Mouse (Mus musculus): ENCODE measurements around the gene Itprid1. TPM values are rescaled to one million over a fixed set of nuclear protein-coding genes. Genes with fewer than 3 reads are reported as not detected.

The Itprid1 gene
- polyA plus RNA-seq, 1 experiment from 2014 or later, result 0.31 TPM

- no peaks in the 10 kb centered on the region for H3K9me3 ChIP-seq
- H3K27me3 ChIP-seq, result no peaks in the 10 kb centered on the region
- no peak within 1 kb of the TSS for H3K4me3 ChIP-seq
- H3K27ac ChIP-seq, result no peak within 1 kb of the TSS
- no peak for ATAC-seq (ENCODE audit: insufficient number of reproducible peaks, insufficient read depth, low FRiP score, low TSS enrichment, low read depth)
- no peaks in the 10 kb centered on the region for H3K36me3 ChIP-seq
- H3K9ac ChIP-seq, result no peak within 1 kb of the TSS
- WGBS, result 64% methylated on average over 16 of the region's 16 CpGs
- H3K4me1 ChIP-seq, result no peaks in the 10 kb centered on the region
- no peak within 1 kb of the TSS for H3K4me2 ChIP-seq
Observed at GRCm38 (mm10) chr6:56017291-56017994, 180.7 kb downstream of the Itprid1 start, which contains the start of gene Ppp1r17. TSS of gene Ppp1r17 (plus strand) at chr6:56017497.

DNA sequence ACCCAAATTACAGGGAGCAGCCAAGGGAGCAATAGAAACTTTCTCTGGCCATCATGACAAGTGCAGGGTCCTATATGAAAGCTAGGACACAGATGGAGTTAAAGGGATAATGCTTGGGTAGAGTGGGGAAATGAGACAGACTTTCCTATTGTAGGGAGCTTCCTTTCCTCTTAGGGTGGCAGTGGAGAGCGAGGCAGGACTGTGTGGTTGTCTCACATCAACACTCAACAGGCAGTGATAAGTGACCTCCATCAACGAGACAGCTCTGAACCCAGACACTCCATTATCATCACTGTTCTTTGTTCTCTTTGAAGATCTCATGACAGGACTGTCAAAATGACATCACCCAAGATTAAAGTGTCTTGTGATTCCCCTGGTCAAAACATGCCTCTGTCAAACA lies 182.9 kb downstream of the Itprid1 start:
- Histone ChIP-seq H3K4me1 (no peaks in the 10 kb centered on the region), H3K27ac (no peak overlapping the region), H3K4me2 (no peak overlapping the region), H3K9me3 (no peaks in the 10 kb centered on the region), H3K36me3 (no peaks in the 10 kb centered on the region), H3K9ac (no peak overlapping the region), H3K27me3 (no peaks in the 10 kb centered on the region), H3K4me3 (no peak overlapping the region)
- whole genome bisulfite sequencing, result 60% methylated on average over 2 of the region's 2 CpGs
- ATAC-seq (ENCODE audit: insufficient number of reproducible peaks, insufficient read depth, low FRiP score, low TSS enrichment, low read depth), result no peak

- Histone ChIP-seq H3K9ac (no peak overlapping the region), H3K4me2 (no peak overlapping the region), H3K4me3 (no peak overlapping the region), H3K27me3 (no peaks in the 10 kb centered on the region), H3K36me3 (no peaks in the 10 kb centered on the region), H3K4me1 (no peaks in the 10 kb centered on the region), H3K9me3 (no peaks in the 10 kb centered on the region), H3K27ac (no peak overlapping the region)
- WGBS, result 58% methylated on average over 2 of the region's 2 CpGs
- no peak for ATAC-seq (ENCODE audit: insufficient number of reproducible peaks, insufficient read depth, low FRiP score, low TSS enrichment, low read depth)
Observed at GRCm38 (mm10) chr6:56025533-56025932, 188.8 kb downstream of the Itprid1 start.

GRCm38 (mm10) chr6:56027318-56027717 lies 190.6 kb downstream of the Itprid1 start:
- WGBS, result 79% methylated on average over 6 of the region's 6 CpGs
- no peak for ATAC-seq (ENCODE audit: insufficient number of reproducible peaks, insufficient read depth, low FRiP score, low TSS enrichment, low read depth)
- no peaks in the 10 kb centered on the region for H3K27me3 ChIP-seq

DNA sequence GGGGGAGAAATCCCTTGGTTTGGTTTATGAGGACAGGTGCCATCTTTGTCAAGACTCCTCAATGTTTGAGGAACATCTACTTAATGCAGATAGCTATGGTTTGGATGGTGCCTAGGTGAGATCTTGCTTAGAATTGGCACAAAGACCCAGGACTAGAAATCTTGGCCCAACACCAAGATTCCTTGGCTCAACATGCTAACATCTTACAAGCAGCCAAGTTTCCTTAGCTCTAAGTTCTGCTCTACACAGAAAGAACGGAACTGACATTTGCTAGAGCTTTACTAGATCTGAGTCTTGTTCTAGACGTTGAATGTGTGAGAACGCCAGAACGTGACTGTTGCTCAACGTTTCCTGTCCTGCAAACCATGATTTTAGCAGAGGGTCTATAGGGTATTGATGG lies 191.3 kb downstream of the Itprid1 start:
- no peak overlapping the region for H3K4me2 ChIP-seq
- WGBS, result 87% methylated on average over 5 of the region's 5 CpGs

More at GRCm38 (mm10) chr6:56027318-56027717, 190.6 kb downstream of the Itprid1 start:
- Histone ChIP-seq H3K9ac (no peak overlapping the region), H3K4me1 (no peaks in the 10 kb centered on the region), H3K4me2 (no peak overlapping the region), H3K36me3 (no peaks in the 10 kb centered on the region), H3K4me3 (no peak overlapping the region), H3K9me3 (no peaks in the 10 kb centered on the region), H3K27ac (no peak overlapping the region)

More for the DNA sequence above, 191.3 kb downstream of the Itprid1 start:
- no peak overlapping the region for H3K9ac ChIP-seq
- H3K27ac ChIP-seq, result no peak overlapping the region
- no peak overlapping the region for H3K4me3 ChIP-seq
- no peaks in the 10 kb centered on the region for H3K36me3 ChIP-seq
- no peaks in the 10 kb centered on the region for H3K4me1 ChIP-seq
- H3K9me3 ChIP-seq, result no peaks in the 10 kb centered on the region
- no peaks in the 10 kb centered on the region for H3K27me3 ChIP-seq
- no peak for ATAC-seq (ENCODE audit: insufficient number of reproducible peaks, insufficient read depth, low FRiP score, low TSS enrichment, low read depth)

Other genes starting within 250 kb of the Itprid1 start
- gene Neurod6, start 155.6 kb upstream of the Itprid1 start, polyA plus RNA-seq (2015; fragmentation: Nextera tagmentation; extraction: Ambion mirVana), result 1.0 and 2.4 TPM in 2 replicates
- gene Ppp1r17, start 180.6 kb downstream of the Itprid1 start, polyA plus RNA-seq (2015; fragmentation: Nextera tagmentation; extraction: Ambion mirVana), result 0.20 and 0.69 TPM in 2 replicates

All from embryonic facial prominence, embryonic 13.5 days (tissue).